Mouse (Mus musculus) CH12.LX (cell line): ENCODE results near the gene Ttf2. TPM values are rescaled to one million over a fixed set of nuclear protein-coding genes. Genes with fewer than 3 reads are reported as not detected.

Experiments
- DNase-seq: peaks from one replicate; pipeline ENCODE4 v3.0.0-alpha.2; 2013; ENCODE audit errors: extremely low read depth
- H3K27ac ChIP-seq: 2 replicates; pipeline ENCODE4 v1.5.1; 2012; ENCODE audit warnings: low read depth, mild to moderate bottlenecking, control low read depth, moderate library complexity; ENCODE audit not compliant: insufficient read depth
- H3K27me3 ChIP-seq: replicated peaks from 2 replicates; pipeline ENCODE3; 2012; ENCODE audit warnings: inconsistent platforms
- H3K36me3 ChIP-seq, 2 experiments: replicated peaks in 1 of 2; 2 replicates each; pipeline versions ENCODE3 to v1.6.1; 2012; ENCODE audit warnings: inconsistent platforms in 1 of 2, low read length in 1 of 2, mild to moderate bottlenecking in 1 of 2, mixed read lengths in 1 of 2, moderate library complexity in 1 of 2; ENCODE audit not compliant: control insufficient read depth in 1 of 2, insufficient read depth in 1 of 2
- H3K4me1 ChIP-seq, 2 experiments: 2 replicates each; pipeline ENCODE4 v1.6.1; 2012; ENCODE audit warnings: inconsistent platforms in 1 of 2, moderate library complexity in 1 of 2; ENCODE audit not compliant: insufficient read depth in 2 of 2, control insufficient read depth in 1 of 2
- H3K4me2 ChIP-seq: 2 replicates; pipeline ENCODE4 v1.6.1; 2012; ENCODE audit warnings: low read depth, mild to moderate bottlenecking, control low read depth; ENCODE audit not compliant: poor library complexity, insufficient read depth, severe bottlenecking
- H3K4me3 ChIP-seq, 3 experiments: fragments of 150-350 bp in 1 of 3; sonication (generic) in 1 of 3; replicated peaks in 1 of 3; 2 replicates each; pipeline versions ENCODE3 to v1.5.1; 2011 to 2012; ENCODE audit warnings: low read depth in 2 of 3, low read length in 2 of 3, mild to moderate bottlenecking in 2 of 3, moderate library complexity in 2 of 3, control low read depth in 1 of 3, improper control_type of control experiment in 1 of 3, inconsistent platforms in 1 of 3, mixed read lengths in 1 of 3; ENCODE audit not compliant: poor library complexity in 1 of 3
- H3K79me2 ChIP-seq: replicated peaks from 2 replicates; pipeline ENCODE4 v1.6.1; 2012; ENCODE audit warnings: mild to moderate bottlenecking, moderate library complexity; ENCODE audit not compliant: control insufficient read depth, poor library complexity, insufficient read depth, severe bottlenecking; ENCODE audit errors: extremely low read depth
- H3K9ac ChIP-seq: 2 replicates; pipeline ENCODE4 v1.6.1; 2012; ENCODE audit warnings: low read depth, mild to moderate bottlenecking, control low read depth, moderate library complexity; ENCODE audit not compliant: insufficient read depth
- H3K9me3 ChIP-seq: replicated peaks from 2 replicates; pipeline ENCODE3; 2012; ENCODE audit warnings: low read length, inconsistent platforms, mixed read lengths
- BHLHE40 ChIP-seq: IDR thresholded peaks from 2 replicates; pipeline ENCODE4 v1.6.1; 2011; ENCODE audit warnings: mild to moderate bottlenecking, low read depth, low read length, improper control_type of control experiment
- CHD1 ChIP-seq: IDR thresholded peaks from 2 replicates; pipeline ENCODE4 v1.6.1; 2012; ENCODE audit warnings: low read depth, low read length, improper control_type of control experiment, inconsistent platforms
- CTCF ChIP-seq, 2 experiments: IDR thresholded peaks in 1 of 2; conservative IDR thresholded peaks in 1 of 2; 2 replicates each; pipeline ENCODE4 v1.5.1; 2011 to 2012; ENCODE audit warnings: low read depth in 2 of 2, low read length in 2 of 2, improper control_type of control experiment in 1 of 2, inconsistent platforms in 1 of 2, mild to moderate bottlenecking in 1 of 2, moderate library complexity in 1 of 2
- E2F4 ChIP-seq: IDR thresholded peaks from 2 replicates; pipeline ENCODE4 v1.6.1; 2011; ENCODE audit warnings: low read depth, low read length, improper control_type of control experiment; ENCODE audit not compliant: insufficient replicate concordance
- IRF4 ChIP-seq: IDR thresholded peaks from 2 replicates; pipeline ENCODE4 v1.6.1; 2014; ENCODE audit warnings: low read depth, mild to moderate bottlenecking, inconsistent platforms, low read length, improper control_type of control experiment
- JUND ChIP-seq: conservative IDR thresholded peaks from 2 replicates; pipeline ENCODE4 v1.6.1; 2011; ENCODE audit warnings: low read depth, low read length, improper control_type of control experiment
- KAT2A ChIP-seq: IDR thresholded peaks from 2 replicates; pipeline ENCODE4 v1.6.1; 2012; ENCODE audit warnings: low read length, improper control_type of control experiment, inconsistent platforms; ENCODE audit not compliant: insufficient replicate concordance
- MAX ChIP-seq: IDR thresholded peaks from 2 replicates; pipeline ENCODE4 v1.6.1; 2011; ENCODE audit warnings: low read length, improper control_type of control experiment
- MXI1 ChIP-seq: IDR thresholded peaks from 2 replicates; pipeline ENCODE4 v1.6.1; 2011; ENCODE audit warnings: mild to moderate bottlenecking, low read depth, low read length, improper control_type of control experiment
- MYC ChIP-seq: IDR thresholded peaks from 2 replicates; pipeline ENCODE4 v1.6.1; 2011; ENCODE audit warnings: low read depth, mild to moderate bottlenecking, improper control_type of control experiment, low read length
- NELFE ChIP-seq: IDR thresholded peaks from 2 replicates; pipeline ENCODE4 v1.6.1; 2011; ENCODE audit warnings: low read depth, low read length, improper control_type of control experiment
- POLR2A ChIP-seq: IDR thresholded peaks from 2 replicates; pipeline ENCODE4 v1.6.1; 2011; ENCODE audit warnings: low read depth, mild to moderate bottlenecking, improper control_type of control experiment, low read length
- POLR2AphosphoS2 ChIP-seq: IDR thresholded peaks from 2 replicates; pipeline ENCODE4 v1.6.1; 2011; ENCODE audit warnings: low read depth, low read length, improper control_type of control experiment
- RAD21 ChIP-seq: IDR thresholded peaks from 2 replicates; pipeline ENCODE4 v1.6.1; 2011; ENCODE audit warnings: low read depth, mild to moderate bottlenecking, low read length, improper control_type of control experiment, moderate library complexity
- SIN3A ChIP-seq: IDR thresholded peaks from 2 replicates; pipeline ENCODE4 v1.6.1; 2012; ENCODE audit warnings: low read length, improper control_type of control experiment, inconsistent platforms
- SMC3 ChIP-seq: IDR thresholded peaks from 2 replicates; pipeline ENCODE4 v1.6.1; 2011; ENCODE audit warnings: low read depth, low read length, improper control_type of control experiment
- TBP ChIP-seq: conservative IDR thresholded peaks from 2 replicates; pipeline ENCODE4 v1.6.1; 2011; ENCODE audit warnings: low read depth, low read length, improper control_type of control experiment
- USF1 ChIP-seq: IDR thresholded peaks from 2 replicates; pipeline ENCODE4 v1.6.1; 2014; ENCODE audit warnings: low read depth, mild to moderate bottlenecking, inconsistent platforms, low read length, improper control_type of control experiment
- USF2 ChIP-seq: conservative IDR thresholded peaks from 2 replicates; pipeline ENCODE4 v1.6.1; 2011; ENCODE audit warnings: low read depth, low read length, improper control_type of control experiment
- ZKSCAN1 ChIP-seq: IDR thresholded peaks from 2 replicates; pipeline ENCODE4 v1.6.1; 2012; ENCODE audit warnings: low read depth, inconsistent platforms, low read length, improper control_type of control experiment, borderline replicate concordance
- ZMIZ1 ChIP-seq: IDR thresholded peaks from 2 replicates; pipeline ENCODE4 v1.6.1; 2012; ENCODE audit warnings: low read depth, mild to moderate bottlenecking, inconsistent platforms, low read length, improper control_type of control experiment
- ZNF384 ChIP-seq: IDR thresholded peaks from 2 replicates; pipeline ENCODE4 v1.6.1; 2012; ENCODE audit warnings: low read depth, low read length, improper control_type of control experiment, inconsistent platforms
- dilution Hi-C: fragments of 300-500 bp; cut with MboI; formaldehyde crosslinking; loops from 2 replicates; pipeline ENCODE4 v1.14.3; 2020; ENCODE audit warnings: low sequenced_read_pairs; ENCODE audit not compliant: extremely low pct_unique_long_range_greater_than_20kb, extremely low pct_ligation_motif_present
- in situ Hi-C: fragments of 300-500 bp; cut with MboI; formaldehyde crosslinking; loops from 3 replicates; pipeline ENCODE4 v1.14.3; 2019; ENCODE audit warnings: low sequenced_read_pairs, low pct_ligation_motif_present, low pct_unique_long_range_greater_than_20kb, mixed read lengths
- polyA plus RNA-seq: library from polyadenylated mRNA; unstranded; fragments of >175 nt; gene quantifications from 2 replicates; pipeline ENCODE4 v1.2.1, GENCODE M21; 2012; ENCODE audit warnings: low read depth; ENCODE audit not compliant: insufficient read length
- total RNA-seq, 2 experiments: library from RNA; depleted of rRNA; stranded (reverse); fragments of 300-350 nt in 1 of 2; fragments of >200 nt in 1 of 2; gene quantifications; 2 replicates each; pipeline ENCODE4 v1.2.3; 2012 to 2014

The Ttf2 gene
- total and polyA plus RNA-seq, 3 experiments = 27.2 to 34.0 (median 29.7) TPM

DNA sequence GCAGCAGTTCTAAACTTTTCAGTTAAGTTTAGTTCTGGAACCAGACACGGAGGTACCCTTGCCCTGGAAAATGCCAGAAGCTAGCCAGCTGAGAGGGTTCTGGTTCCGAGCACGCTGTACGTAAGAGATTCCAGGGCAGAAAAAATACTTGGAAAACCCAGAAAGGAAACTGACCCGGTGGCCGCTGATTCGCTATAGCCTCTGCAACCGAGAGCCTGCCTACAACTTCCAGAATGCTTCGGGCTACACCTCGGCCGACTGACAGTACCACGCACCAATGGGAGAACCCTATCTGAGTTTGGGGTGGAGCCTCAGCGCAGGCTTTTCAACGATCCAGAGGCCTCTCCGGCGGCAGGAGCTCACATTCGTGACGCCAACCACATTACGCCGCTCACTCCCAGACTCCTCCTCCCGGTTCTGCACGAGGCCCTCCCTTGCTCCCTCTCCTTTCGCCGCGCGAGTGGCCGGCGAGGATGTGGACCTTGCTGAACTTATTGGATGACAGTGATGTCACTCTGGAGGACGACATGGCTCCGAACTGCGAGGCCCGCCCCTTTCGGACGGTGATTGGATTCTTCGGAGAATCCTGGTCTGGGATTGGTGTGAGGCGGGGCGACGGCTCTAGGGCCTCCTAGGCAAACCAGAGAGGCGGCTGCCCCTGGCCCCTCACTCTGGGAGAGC is 47.5 kb downstream of the Ttf2 start, which contains the start of gene Trim45 (continued):
- no peak for TF ChIP-seq E2F4
- 0 out of 2 replicates have a peak, but pooled peaks have one; percentile 31 for TF ChIP-seq JUND
- no peak for TF ChIP-seq MXI1

DNA sequence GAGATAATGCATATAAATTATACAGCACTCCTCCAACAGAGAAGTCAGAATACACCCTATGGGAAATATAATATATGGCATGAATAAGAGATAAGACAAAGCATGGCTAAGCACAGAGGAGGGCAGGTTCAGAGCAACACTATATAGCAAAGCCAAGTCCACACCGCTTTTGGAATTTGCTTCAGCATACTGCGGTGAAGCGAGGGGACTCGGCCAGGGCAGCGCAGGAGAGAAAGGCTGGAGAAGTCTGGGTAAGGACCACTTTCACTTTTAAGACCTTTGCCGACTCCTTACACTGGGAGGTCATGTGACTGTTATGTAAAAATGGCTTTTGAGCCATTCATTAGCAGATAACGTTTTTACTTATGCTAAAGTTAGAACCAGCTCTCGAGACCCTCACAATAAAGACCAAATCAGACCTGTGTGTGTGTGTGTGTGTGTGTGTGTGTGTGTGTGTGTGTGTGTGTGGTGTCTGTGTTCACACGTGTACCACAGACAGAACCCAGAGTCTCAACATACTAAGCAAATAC is 48.8 kb downstream of the Ttf2 start:
- dilution Hi-C loops (no loop called here), in situ Hi-C loops (loop anchor here (10.0 to 25.0 kb wide), 2 partner anchors 158 to 736 kb away; no protein-coding TSS in a partner anchor)
- Histone ChIP-seq H3K36me3 (peaks cover 0 to 9% of the 10 kb centered on the region in 2 experiments), H3K4me1 (peaks cover 5 to 35% of the 10 kb centered on the region in 2 experiments), H3K9ac (peak overlapping the region; percentile 34; the same call in 1 of the 2 replicates), H3K4me2 (peak overlapping the region; percentile 81), H3K27me3 (no peaks in the 10 kb centered on the region), H3K79me2 (no peaks in the 10 kb centered on the region), H3K9me3 (no peaks in the 10 kb centered on the region), H3K27ac (no peak overlapping the region), H3K4me3 (peak overlapping the region; percentile 44 to 91 (median 71))
- TF ChIP-seq CHD1 (no peak), BHLHE40 (peak; percentile 78), MAX (peak; percentile 50; the same call in 1 of the 2 replicates), KAT2A (no peak), USF1 (peak; percentile 81), USF2 (peak; percentile 77), MXI1 (peak; percentile 60)
- DNase-seq = peak; percentile 33

DNA sequence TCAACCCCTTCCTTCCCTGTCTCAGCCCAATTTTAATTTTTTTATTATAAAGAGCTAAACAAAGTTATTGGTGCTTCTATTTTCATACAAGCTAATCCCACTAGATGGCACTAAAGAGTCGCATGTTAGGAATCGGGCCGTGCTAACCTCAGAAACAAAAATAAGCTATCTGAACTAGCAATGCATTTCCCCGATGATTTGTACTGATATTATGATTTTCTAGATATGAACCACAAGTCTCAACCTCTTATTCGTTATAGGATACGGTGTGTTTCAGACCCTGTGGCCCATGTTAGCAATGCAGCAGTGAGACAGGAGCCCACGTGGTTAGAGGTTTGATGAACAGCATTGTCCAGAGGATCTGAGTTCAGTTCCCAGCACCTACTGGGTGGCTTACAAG is 52.6 kb downstream of the Ttf2 start:
- TF ChIP-seq MYC (peak; percentile 58; the same call in 1 of the 2 replicates), SMC3 (peak; percentile 69), ZKSCAN1 (no peak), POLR2AphosphoS2 (no peak), CTCF (conservative IDR thresholded peaks at IDR 0.05 in 1 of 2, IDR thresholded peaks at IDR 0.05 in 1 of 2; ENCODE audit: low read depth in 2 of 2, low read length in 2 of 2) (peak; percentile 10 to 79; a peak in 3 of 4 replicates), RAD21 (peak; percentile 77), TBP (no peak), CHD1 (no peak), IRF4 (peak; percentile 7; the same call in 1 of the 2 replicates), ZMIZ1 (no peak), POLR2A (no peak), SIN3A (0 out of 2 replicates have a peak, but pooled peaks have one; percentile 51), MAX (peak; percentile 65; the same call in 1 of the 2 replicates), MXI1 (no peak; the same call in 1 of the 2 replicates), ZNF384 (no peak), JUND (0 out of 2 replicates have a peak, but pooled peaks have one; percentile 38), NELFE (0 out of 2 replicates have a peak, but pooled peaks have one; percentile 27), BHLHE40 (no peak)
- no peaks in the 10 kb centered on the region for H3K36me3 ChIP-seq
- H3K9ac ChIP-seq = no peak overlapping the region
- no peak overlapping the region for H3K4me3 ChIP-seq
- no peaks in the 10 kb centered on the region for H3K9me3 ChIP-seq
- no peak overlapping the region for H3K27ac ChIP-seq
- H3K4me1 ChIP-seq = peaks cover 1 to 19% of the 10 kb centered on the region in 2 experiments; a peak in 3 of 4 replicates
- H3K27me3 ChIP-seq = no peaks in the 10 kb centered on the region
- in situ Hi-C loops = loop anchor here (25.0 kb wide), 1 partner anchor 155 kb away; no protein-coding TSS in a partner anchor
- no peak overlapping the region for H3K4me2 ChIP-seq
- dilution Hi-C loops = no loop called here
- peak; percentile 74 for DNase-seq
- H3K79me2 ChIP-seq = no peaks in the 10 kb centered on the region
